Mouse (Mus musculus): ENCODE measurements around the gene Dffb.

DNA sequence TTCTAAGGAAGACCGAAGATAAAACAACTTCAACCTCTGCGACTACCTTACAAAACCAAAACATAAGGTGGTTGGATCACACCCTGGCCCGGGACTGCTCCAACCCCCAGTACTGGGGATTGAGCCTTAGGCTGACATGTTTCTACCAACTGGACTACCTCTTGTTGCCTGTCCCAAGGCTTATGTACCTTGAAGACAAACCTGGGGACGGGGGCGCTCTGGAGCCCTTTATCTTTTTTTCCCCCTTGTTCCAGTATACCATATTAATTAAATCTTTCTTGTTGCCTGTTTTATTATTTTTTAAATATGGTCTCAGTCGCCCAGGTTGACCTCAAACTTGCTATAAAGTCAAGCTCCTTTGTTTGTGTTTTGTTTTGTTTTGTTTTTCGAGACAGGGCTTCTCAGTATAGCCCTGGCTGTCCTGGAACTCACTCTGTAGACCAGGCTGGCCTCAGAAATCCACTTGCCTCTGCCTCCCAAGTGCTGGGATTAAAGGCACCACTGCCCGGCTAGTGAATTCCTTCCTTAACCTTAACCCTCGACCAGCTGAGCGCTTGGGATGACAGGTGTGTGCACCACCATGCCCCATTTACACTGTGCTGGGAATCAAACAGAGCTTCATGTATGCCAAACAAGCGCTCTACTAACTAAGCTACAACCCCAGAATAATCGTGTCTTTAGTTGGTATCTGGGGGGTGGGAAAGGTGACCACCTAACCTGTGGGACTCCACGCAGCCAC, 36.1 kb upstream of the Dffb start:
- no peak for TF ChIP-seq CTCF (IDR thresholded peaks at IDR 0.05; ENCODE audit: low read depth)
- no peak for TF ChIP-seq EP300 (IDR thresholded peaks at IDR 0.05; ENCODE audit: low read depth)

Data from liver, embryonic 14.5 days (tissue).